Mouse (Mus musculus) myocyte (in vitro differentiated cells): ENCODE measurements around the gene Ppil3.

Experiments used
- CEBPB ChIP-seq: IDR thresholded peaks from 2 replicates; pipeline ENCODE4 v1.6.1; 2011; ENCODE audit warnings: mild to moderate bottlenecking, moderate library complexity; ENCODE audit not compliant: poor library complexity, insufficient read depth, severe bottlenecking
- E2F4 ChIP-seq: IDR thresholded peaks from one replicate; pipeline ENCODE4 v1.6.1; 2011; ENCODE audit warnings: mild to moderate bottlenecking, control low read depth, moderate library complexity; ENCODE audit not compliant: insufficient read depth
- MAX ChIP-seq: IDR thresholded peaks from one replicate; pipeline ENCODE4 v1.6.1; 2011; ENCODE audit warnings: low read depth, mild to moderate bottlenecking, control low read depth
- MYOG ChIP-seq, 3 experiments: IDR thresholded peaks; one replicate each; pipeline ENCODE4 v1.6.1; 2011; ENCODE audit warnings: control low read depth in 2 of 3, low read depth in 2 of 3, mild to moderate bottlenecking in 2 of 3; ENCODE audit not compliant: insufficient read length in 2 of 3, control insufficient read depth in 1 of 3, insufficient read depth in 1 of 3
- POLR2A ChIP-seq: IDR thresholded peaks from one replicate; pipeline ENCODE4 v1.6.1; 2011; ENCODE audit warnings: low read depth, mild to moderate bottlenecking, control low read depth, moderate library complexity; ENCODE audit not compliant: insufficient read length
- POLR2AphosphoS2 ChIP-seq: IDR thresholded peaks from one replicate; pipeline ENCODE4 v1.6.1; 2011; ENCODE audit warnings: low read depth, control low read depth; ENCODE audit not compliant: insufficient read length
- REST ChIP-seq: IDR thresholded peaks from one replicate; pipeline ENCODE4 v1.6.1; 2011; ENCODE audit warnings: mild to moderate bottlenecking, control low read depth, moderate library complexity; ENCODE audit not compliant: insufficient read depth, insufficient read length
- SRF ChIP-seq: IDR thresholded peaks from one replicate; pipeline ENCODE4 v1.6.1; 2011; ENCODE audit warnings: low read depth; ENCODE audit not compliant: control insufficient read depth, insufficient read length
- TCF12 ChIP-seq: IDR thresholded peaks from one replicate; pipeline ENCODE4 v1.6.1; 2011; ENCODE audit warnings: mild to moderate bottlenecking, control low read depth; ENCODE audit not compliant: poor library complexity, insufficient read depth, severe bottlenecking
- TCF3 ChIP-seq: IDR thresholded peaks from one replicate; pipeline ENCODE4 v1.6.1; 2011; ENCODE audit warnings: low read depth, control low read depth; ENCODE audit not compliant: insufficient read length
- USF1 ChIP-seq: IDR thresholded peaks from one replicate; pipeline ENCODE4 v1.6.1; 2011; ENCODE audit warnings: low read depth, mild to moderate bottlenecking, control low read depth, moderate library complexity

GRCm38 (mm10) chr1:58401396-58401795 is 43.9 kb downstream of the Ppil3 start:
- no peak for TF ChIP-seq POLR2A
- TF ChIP-seq TCF12 = no peak
- no peak for TF ChIP-seq CEBPB
- TF ChIP-seq SRF = no peak
- no peak for TF ChIP-seq E2F4
- no peak for TF ChIP-seq TCF3
- no peak for TF ChIP-seq POLR2AphosphoS2
- no peak for TF ChIP-seq USF1
- no peak for TF ChIP-seq MYOG (IDR thresholded peaks at IDR 0.05; ENCODE audit: control insufficient read depth in 1 of 3, insufficient read depth in 1 of 3, insufficient read length in 2 of 3, low read depth in 2 of 3)
- TF ChIP-seq MAX = no peak
- no peak for TF ChIP-seq REST
